Mouse (Mus musculus) testis, adult 2 months (tissue): ENCODE measurements around the gene Mttp. TPM values are rescaled to one million over a fixed set of nuclear protein-coding genes. Genes with fewer than 3 reads are reported as not detected.

ENCODE experiments used
- H3K27ac ChIP-seq: fragments of 200-500 bp; 2 replicates; pipeline ENCODE4 v1.5.1; 2012; ENCODE audit warnings: low read depth, low read length; ENCODE audit not compliant: control insufficient read depth, insufficient read depth
- H3K27me3 ChIP-seq: fragments of 200-500 bp; 2 replicates; pipeline ENCODE4 v1.6.1; 2012; ENCODE audit warnings: mild to moderate bottlenecking, low read length, moderate library complexity; ENCODE audit not compliant: control insufficient read depth, insufficient read depth
- H3K36me3 ChIP-seq: fragments of 200-500 bp; 2 replicates; pipeline ENCODE4 v1.6.1; 2012; ENCODE audit warnings: mild to moderate bottlenecking, low read length; ENCODE audit not compliant: control insufficient read depth, insufficient read depth
- H3K4me1 ChIP-seq: fragments of 200-500 bp; 2 replicates; pipeline ENCODE4 v1.6.1; 2012; ENCODE audit warnings: low read length; ENCODE audit not compliant: control insufficient read depth, insufficient read depth
- H3K4me3 ChIP-seq: fragments of 200-500 bp; 2 replicates; pipeline ENCODE4 v1.5.1; 2012; ENCODE audit warnings: low read depth, mild to moderate bottlenecking, low read length, moderate library complexity, mixed read lengths; ENCODE audit not compliant: control insufficient read depth
- CTCF ChIP-seq: fragments of 200-500 bp; IDR thresholded peaks from 2 replicates; pipeline ENCODE4 v1.5.1; 2012; ENCODE audit warnings: low read depth, mild to moderate bottlenecking, inconsistent platforms, low read length, moderate library complexity; ENCODE audit not compliant: control insufficient read depth, insufficient read depth, insufficient replicate concordance
- POLR2A ChIP-seq: fragments of 200-500 bp; IDR thresholded peaks from 2 replicates; pipeline ENCODE4 v1.6.1; 2012; ENCODE audit warnings: low read depth, mild to moderate bottlenecking, inconsistent platforms, low read length, moderate library complexity; ENCODE audit not compliant: control insufficient read depth
- polyA plus RNA-seq: library from polyadenylated mRNA; depleted of rRNA; stranded (reverse); fragments of >200 nt; gene quantifications from 2 replicates; pipeline ENCODE4 v1.2.3, GENCODE M21; 2012

The Mttp gene
- polyA plus RNA-seq, 1 experiment, result 10.9 TPM

DNA sequence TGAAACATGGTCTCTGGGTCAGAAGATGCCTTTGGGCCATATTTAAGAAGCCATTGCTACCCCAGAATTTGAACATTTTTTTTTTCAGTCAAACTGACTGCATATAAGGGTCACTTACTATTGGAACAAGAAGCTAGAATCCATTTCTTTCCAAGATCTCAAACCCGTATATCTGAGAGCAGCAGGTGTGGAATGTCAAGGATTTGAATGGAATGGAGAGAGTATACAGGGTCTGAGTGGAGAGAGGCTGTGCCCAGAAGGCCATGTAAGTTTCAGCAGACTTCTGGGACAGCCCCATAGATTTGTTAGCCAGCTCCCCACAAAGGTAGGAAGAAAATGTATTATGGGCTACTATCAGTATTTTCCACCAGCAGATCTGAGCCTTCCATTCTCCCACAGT, 66.1 kb downstream of the Mttp start:
- Histone ChIP-seq H3K27ac (no peak overlapping the region), H3K36me3 (no peaks in the 10 kb centered on the region)

DNA sequence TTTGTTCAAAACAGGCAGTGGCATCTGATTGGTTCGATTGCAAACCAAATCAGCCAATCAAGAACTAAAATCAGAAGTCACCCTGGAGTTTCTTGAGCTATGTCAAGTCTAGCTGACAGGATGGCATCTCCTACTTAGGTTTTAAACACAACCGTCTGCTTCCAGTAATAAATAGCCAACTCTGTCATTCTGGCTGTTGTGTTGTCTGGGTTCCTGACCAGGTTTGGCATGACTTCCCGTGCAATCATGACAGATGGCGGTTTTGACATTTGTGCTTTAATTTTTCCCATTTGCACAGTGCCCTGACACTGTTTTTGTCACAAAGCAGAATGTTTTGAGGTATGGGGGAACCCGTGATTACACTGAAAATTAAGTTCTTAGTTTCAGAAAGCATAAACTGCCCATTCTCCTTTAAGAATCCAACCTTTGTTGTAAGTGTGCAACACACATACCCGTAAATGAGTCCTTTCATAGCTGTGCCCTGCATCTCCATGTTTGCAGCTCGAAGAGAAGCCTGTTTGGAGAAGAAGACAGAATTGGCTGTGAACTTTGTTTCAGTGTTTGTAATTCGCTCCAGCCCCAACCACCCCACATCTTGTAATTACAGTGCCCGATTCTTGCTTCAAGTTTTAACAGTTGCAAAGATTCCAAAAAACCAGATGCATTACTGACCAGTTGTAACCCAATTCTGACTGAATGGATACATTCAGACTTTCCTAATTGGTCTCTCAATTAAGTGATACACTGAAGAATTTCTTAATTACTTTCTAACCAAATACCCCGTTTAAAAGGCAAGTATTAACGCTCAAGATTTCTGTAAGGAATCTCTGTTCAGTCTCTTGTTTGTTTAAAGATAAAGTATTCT, 67.1 kb downstream of the Mttp start:
- no peak overlapping the region for H3K4me3 ChIP-seq
- H3K27me3 ChIP-seq, result no peaks in the 10 kb centered on the region
- H3K4me1 ChIP-seq, result no peaks in the 10 kb centered on the region
- no peak overlapping the region for H3K27ac ChIP-seq
- H3K36me3 ChIP-seq, result no peaks in the 10 kb centered on the region
- TF ChIP-seq CTCF (no peak), POLR2A (no peak)

More for the DNA sequence above, 66.1 kb downstream of the Mttp start:
- no peak for TF ChIP-seq POLR2A
- no peak for TF ChIP-seq CTCF
- H3K4me3 ChIP-seq, result no peak overlapping the region
- H3K4me1 ChIP-seq, result no peaks in the 10 kb centered on the region
- H3K27me3 ChIP-seq, result no peaks in the 10 kb centered on the region

DNA sequence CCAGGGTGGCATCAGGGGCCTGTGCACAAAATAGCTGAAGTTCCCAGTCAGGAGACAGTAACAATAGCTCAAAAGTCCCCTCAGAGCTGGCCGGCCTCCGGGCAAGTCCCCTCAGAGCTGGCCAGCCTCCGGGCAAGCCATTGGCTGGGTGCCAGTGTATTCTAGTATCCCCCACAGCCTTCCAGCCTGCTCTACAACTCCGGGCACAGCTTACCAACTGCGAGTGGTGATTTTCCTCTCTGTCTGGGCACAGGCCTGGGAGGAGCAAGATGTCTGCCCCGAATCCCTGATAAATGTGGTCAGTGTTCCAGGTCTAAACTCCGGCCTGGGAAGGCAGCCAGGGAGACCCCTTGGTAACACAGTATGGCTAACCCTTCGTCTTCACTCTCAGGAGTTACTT, 69.6 kb downstream of the Mttp start:
- no peaks in the 10 kb centered on the region for H3K36me3 ChIP-seq
- H3K4me3 ChIP-seq, result no peak overlapping the region
- no peaks in the 10 kb centered on the region for H3K4me1 ChIP-seq
- no peak for TF ChIP-seq CTCF
- TF ChIP-seq POLR2A, result no peak
- no peak overlapping the region for H3K27ac ChIP-seq
- H3K27me3 ChIP-seq, result no peaks in the 10 kb centered on the region

DNA sequence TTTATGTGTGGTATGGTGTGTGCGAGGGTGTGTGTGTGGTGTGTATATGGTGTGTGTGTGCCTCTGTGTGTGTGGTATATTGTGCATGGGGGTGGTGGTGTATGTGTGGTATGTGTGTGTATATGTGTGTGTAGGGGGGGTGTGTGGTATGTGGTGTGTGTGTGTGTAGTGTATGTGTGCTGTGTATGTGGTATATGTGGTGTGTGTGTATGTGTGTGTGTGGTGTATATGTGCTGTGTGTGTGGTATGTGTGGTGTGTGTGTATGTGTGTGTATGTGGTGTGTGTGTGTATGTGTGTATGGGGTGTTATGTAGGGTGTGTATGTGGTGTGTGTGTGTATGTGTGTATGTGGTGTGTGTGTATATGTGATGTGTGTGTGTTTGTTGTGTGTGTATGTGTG, 70.6 kb downstream of the Mttp start:
- no peak for TF ChIP-seq POLR2A
- no peak for TF ChIP-seq CTCF
- no peak overlapping the region for H3K27ac ChIP-seq
- no peak overlapping the region for H3K4me3 ChIP-seq
- no peaks in the 10 kb centered on the region for H3K27me3 ChIP-seq
- no peaks in the 10 kb centered on the region for H3K4me1 ChIP-seq
- H3K36me3 ChIP-seq, result no peaks in the 10 kb centered on the region

DNA sequence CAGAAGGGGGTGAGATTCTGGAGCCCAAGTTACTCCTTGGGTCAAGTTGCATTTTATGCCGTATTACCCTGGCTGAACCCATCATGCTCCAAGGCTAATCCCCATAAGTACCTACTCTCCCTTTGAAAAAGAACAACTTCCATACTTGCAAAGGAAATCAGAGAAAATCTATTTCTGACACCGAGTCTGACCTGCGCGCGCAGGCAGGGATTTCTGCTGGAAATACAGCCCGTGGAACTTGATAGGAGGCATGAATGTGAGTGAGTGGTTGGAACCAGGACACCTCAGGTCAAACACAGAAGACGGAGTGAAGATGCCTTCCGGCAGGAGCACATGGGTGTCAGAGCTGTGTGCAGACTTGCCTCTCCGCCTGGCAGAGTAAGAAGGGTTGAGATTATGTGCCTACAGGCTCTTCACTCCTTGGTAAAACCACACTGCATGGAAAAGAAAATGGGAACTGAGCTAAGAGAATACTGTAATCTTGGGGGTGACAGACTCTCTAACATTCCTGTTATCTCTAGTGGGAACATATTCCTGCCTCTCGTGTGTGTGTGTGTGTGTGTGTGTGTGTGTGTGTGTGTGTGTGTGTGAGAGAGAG, 73.2 kb downstream of the Mttp start:
- Histone ChIP-seq H3K27me3 (no peaks in the 10 kb centered on the region), H3K4me3 (no peak overlapping the region), H3K27ac (no peak overlapping the region), H3K4me1 (no peaks in the 10 kb centered on the region), H3K36me3 (no peaks in the 10 kb centered on the region)
- TF ChIP-seq CTCF (no peak), POLR2A (no peak)

DNA sequence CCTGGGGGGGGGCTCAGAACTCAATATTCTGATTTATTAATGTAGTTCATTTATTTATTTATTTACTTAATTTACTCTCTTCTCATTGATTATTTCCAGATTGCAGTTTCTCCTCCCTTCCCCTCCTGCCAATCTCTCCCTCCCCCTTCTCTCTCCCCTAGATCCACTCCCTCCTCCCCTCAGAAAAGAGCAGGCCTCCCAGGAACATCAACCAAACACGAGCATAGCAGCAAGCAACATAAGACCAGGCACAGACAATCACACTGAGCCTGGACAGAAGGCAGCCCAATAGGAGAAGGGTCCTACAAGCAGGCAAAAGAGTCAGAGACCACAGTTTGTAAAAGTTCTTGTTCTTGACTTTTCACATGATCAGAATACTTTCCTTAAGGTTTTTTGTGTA, 73.8 kb downstream of the Mttp start:
- TF ChIP-seq POLR2A (no peak), CTCF (no peak)
- no peaks in the 10 kb centered on the region for H3K27me3 ChIP-seq
- H3K4me3 ChIP-seq, result no peak overlapping the region
- no peaks in the 10 kb centered on the region for H3K4me1 ChIP-seq
- H3K36me3 ChIP-seq, result no peaks in the 10 kb centered on the region
- no peak overlapping the region for H3K27ac ChIP-seq

DNA sequence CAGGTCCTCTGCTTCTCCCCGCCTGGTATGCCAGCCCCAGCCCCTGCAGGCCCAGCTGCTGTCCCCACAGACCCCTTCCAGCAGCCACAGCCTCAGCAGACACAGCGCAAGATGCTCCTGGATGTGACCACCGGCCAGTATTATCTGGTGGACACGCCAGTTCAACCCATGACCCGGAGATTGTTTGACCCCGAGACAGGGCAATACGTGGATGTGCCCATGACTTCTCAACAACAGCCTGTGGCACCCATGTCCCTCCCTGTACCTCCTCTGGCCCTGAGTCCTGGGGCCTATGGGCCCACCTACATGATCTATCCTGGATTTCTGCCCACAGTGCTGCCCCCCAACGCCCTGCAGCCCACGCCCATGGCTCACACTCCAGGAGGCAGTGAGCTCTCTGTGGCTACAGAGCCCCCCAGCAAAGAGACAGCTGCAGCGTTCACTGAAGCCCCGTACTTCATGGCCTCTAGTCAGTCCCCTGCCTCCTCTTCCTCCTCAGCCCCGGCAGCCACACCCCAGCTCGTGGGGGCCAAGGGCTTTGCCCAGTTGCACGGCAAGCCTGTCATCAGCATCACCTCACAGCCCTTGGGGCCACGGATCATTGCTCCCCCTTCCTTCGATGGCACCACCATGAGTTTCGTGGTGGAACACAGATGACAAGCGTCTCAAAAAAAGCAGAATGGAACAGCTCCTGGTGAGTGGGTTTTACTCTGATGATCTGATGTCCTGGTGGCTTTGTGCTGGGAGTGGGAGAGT, 74.8 kb downstream of the Mttp start:
- Histone ChIP-seq H3K27me3 (no peaks in the 10 kb centered on the region), H3K4me3 (no peak overlapping the region), H3K36me3 (no peaks in the 10 kb centered on the region), H3K4me1 (peaks cover 6% of the 10 kb centered on the region), H3K27ac (no peak overlapping the region)
- no peak for TF ChIP-seq CTCF
- TF ChIP-seq POLR2A, result no peak
